Mouse (Mus musculus): ENCODE data around the gene Rps21. TPM values are rescaled to one million over a fixed set of nuclear protein-coding genes. Genes with fewer than 3 reads are reported as not detected.
"Not testable (repeated sequence)": the region's sequence is repeated elsewhere in the genome, so short reads cannot be mapped to it uniquely, and the experiment has no call there.

The Rps21 gene
- polyA plus RNA-seq, 1 experiment from 2014 or later, result 315 TPM

DNA sequence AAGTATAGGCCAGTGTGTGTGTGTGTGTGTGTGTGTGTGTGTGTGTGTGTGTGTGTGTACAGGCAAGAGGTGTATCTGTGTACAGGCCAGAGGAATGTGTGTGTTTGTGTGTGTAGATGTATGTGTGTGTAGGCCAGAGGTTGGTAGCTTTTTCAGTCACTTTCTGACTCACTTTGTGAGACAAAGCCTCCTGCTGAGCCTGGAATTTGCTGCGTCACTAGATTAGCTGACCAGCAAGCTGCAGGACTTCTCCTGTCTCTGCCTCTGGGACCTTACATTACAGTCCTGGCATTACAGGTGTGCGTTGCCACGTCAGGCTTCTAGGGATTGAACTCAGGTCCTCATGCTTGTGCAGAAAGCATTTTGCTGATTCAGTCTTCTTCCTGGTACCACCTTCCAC, 5.3 kb upstream of the Rps21 start:
- no peak for ATAC-seq (replicated peaks)

DNA sequence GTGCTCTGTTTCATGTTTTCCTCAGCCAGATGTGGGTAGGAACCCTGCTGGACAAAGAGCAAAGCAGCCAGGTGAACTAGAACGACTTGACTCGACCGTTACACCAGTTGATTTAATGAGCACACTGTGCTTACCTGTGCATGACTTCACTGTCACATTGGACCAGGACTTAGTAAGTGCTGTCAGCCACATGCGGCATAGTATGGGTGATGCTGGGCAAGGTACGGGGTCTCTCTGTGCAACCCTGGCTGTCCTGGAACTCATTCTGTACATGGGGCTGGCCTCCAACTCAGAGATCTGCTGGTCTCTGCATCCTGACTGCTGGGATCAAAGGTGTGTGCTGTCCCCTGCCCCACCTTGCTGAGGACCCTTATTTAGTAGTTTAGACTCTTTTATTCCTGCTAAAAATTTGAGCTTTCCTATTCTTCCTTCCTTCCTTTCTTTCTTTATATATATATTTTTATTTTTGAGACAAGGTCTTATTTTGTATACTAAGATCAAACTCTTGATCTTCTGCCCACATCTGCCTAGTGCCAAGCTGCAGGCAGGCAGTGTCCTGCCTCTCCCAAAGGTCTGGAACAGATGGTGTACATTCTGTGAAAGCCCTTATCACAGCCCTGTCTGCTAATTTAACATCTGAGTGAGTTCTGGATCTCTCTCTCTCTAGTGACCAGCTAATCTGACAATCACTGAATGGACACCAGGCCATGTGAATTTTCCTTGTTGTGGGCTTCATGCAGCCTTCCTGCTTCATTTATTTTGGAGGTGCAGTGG, 2.6 kb upstream of the Rps21 start:
- Histone ChIP-seq H3K27me3 (replicated peaks) (no peaks in the 10 kb centered on the region), H3K27ac (no peak overlapping the region), H3K4me2 (no peak overlapping the region), H3K4me3 (no peak overlapping the region), H3K9me3 (no peaks in the 10 kb centered on the region), H3K4me1 (peaks cover 20% of the 10 kb centered on the region), H3K9ac (no peak overlapping the region), H3K36me3 (replicated peaks) (peaks cover 10% of the 10 kb centered on the region)
- WGBS, result 93% methylated on average over 5 of the region's 5 CpGs
- no peak for ATAC-seq (replicated peaks)

More for the DNA sequence above, 5.3 kb upstream of the Rps21 start:
- H3K4me2 ChIP-seq, result no peak overlapping the region
- H3K36me3 ChIP-seq (replicated peaks), result no peaks in the 10 kb centered on the region
- no peak overlapping the region for H3K9ac ChIP-seq
- no peak overlapping the region for H3K27ac ChIP-seq
- H3K4me1 ChIP-seq, result peaks cover 9% of the 10 kb centered on the region
- WGBS, result 50% methylated on average over 3 of the region's 3 CpGs
- no peak overlapping the region for H3K4me3 ChIP-seq
- H3K27me3 ChIP-seq (replicated peaks), result no peaks in the 10 kb centered on the region
- H3K9me3 ChIP-seq, result no peaks in the 10 kb centered on the region

- peaks cover 20% of the 10 kb centered on the region for H3K4me1 ChIP-seq
- H3K4me3 ChIP-seq, result peak overlapping the region; percentile 65; the same call in 1 of the 2 replicates
- H3K4me2 ChIP-seq, result peak overlapping the region; percentile 89
- no peaks in the 10 kb centered on the region for H3K9me3 ChIP-seq
- H3K27ac ChIP-seq, result no peak overlapping the region
- peaks cover 13% of the 10 kb centered on the region for H3K36me3 ChIP-seq (replicated peaks)
- 90% methylated on average over 9 of the region's 9 CpGs for WGBS
- H3K27me3 ChIP-seq (replicated peaks), result no peaks in the 10 kb centered on the region
- no peak overlapping the region for H3K9ac ChIP-seq
- no peak for ATAC-seq (replicated peaks)
Measured at GRCm38 (mm10) chr2:180255701-180256100, 1.5 kb upstream of the Rps21 start.

GRCm38 (mm10) chr2:180256296-180257000, 729 bp upstream of the Rps21 start:
- Histone ChIP-seq H3K9ac (peak overlapping the region; percentile 83), H3K27me3 (replicated peaks) (no peaks in the 10 kb centered on the region), H3K9me3 (no peaks in the 10 kb centered on the region), H3K27ac (peak overlapping the region; percentile 95), H3K36me3 (replicated peaks) (peaks cover 16% of the 10 kb centered on the region), H3K4me3 (peak overlapping the region; percentile 65), H3K4me1 (peaks cover 20% of the 10 kb centered on the region), H3K4me2 (peak overlapping the region; percentile 89)
- ATAC-seq (replicated peaks), result peak; percentile 75
- 25% methylated on average over 26 of the region's 26 CpGs for WGBS

GRCm38 (mm10) chr2:180257963-180258865, 1.0 kb downstream of the Rps21 start:
- H3K9ac ChIP-seq, result peak overlapping the region; percentile 67
- H3K27ac ChIP-seq, result peak overlapping the region; percentile 95
- peak overlapping the region; percentile 65 for H3K4me3 ChIP-seq
- H3K36me3 ChIP-seq (replicated peaks), result peaks cover 31% of the 10 kb centered on the region
- peak overlapping the region; percentile 89 for H3K4me2 ChIP-seq
- H3K9me3 ChIP-seq, result no peaks in the 10 kb centered on the region
- 54% methylated on average over 11 of the region's 11 CpGs for WGBS
- H3K27me3 ChIP-seq (replicated peaks), result no peaks in the 10 kb centered on the region
- peaks cover 20% of the 10 kb centered on the region for H3K4me1 ChIP-seq
- no peak for ATAC-seq (replicated peaks)

- WGBS, result 81% methylated on average over 10 of the region's 10 CpGs
- ATAC-seq (replicated peaks); H3K27ac ChIP-seq; H3K4me3 ChIP-seq; H3K4me2 ChIP-seq; H3K9ac ChIP-seq; H3K27me3 ChIP-seq (replicated peaks); H3K9me3 ChIP-seq: not testable (repeated sequence)
- H3K36me3 ChIP-seq (replicated peaks), result peaks cover 31% of the 10 kb centered on the region
- H3K4me1 ChIP-seq, result peaks cover 20% of the 10 kb centered on the region
Measured at GRCm38 (mm10) chr2:180258951-180259484, 1.8 kb downstream of the Rps21 start.

- H3K4me2 ChIP-seq; H3K9ac ChIP-seq; ATAC-seq (replicated peaks); H3K4me3 ChIP-seq; H3K27me3 ChIP-seq (replicated peaks); H3K9me3 ChIP-seq; H3K27ac ChIP-seq: not testable (repeated sequence)
- H3K36me3 ChIP-seq (replicated peaks), result peaks cover 31% of the 10 kb centered on the region
- peaks cover 20% of the 10 kb centered on the region for H3K4me1 ChIP-seq
- WGBS, result 69% methylated on average over 17 of the region's 17 CpGs
Measured at GRCm38 (mm10) chr2:180259826-180260609, 2.8 kb downstream of the Rps21 start.

- no peak overlapping the region for H3K9ac ChIP-seq
- peaks cover 31% of the 10 kb centered on the region for H3K36me3 ChIP-seq (replicated peaks)
- H3K4me1 ChIP-seq, result peaks cover 18% of the 10 kb centered on the region
- no peak for ATAC-seq (replicated peaks)
- H3K9me3 ChIP-seq, result no peaks in the 10 kb centered on the region
- H3K4me3 ChIP-seq, result no peak overlapping the region
- H3K4me2 ChIP-seq, result no peak overlapping the region
- 73% methylated on average over 8 of the region's 8 CpGs for WGBS
- H3K27ac ChIP-seq, result no peak overlapping the region
- H3K27me3 ChIP-seq (replicated peaks), result no peaks in the 10 kb centered on the region
Measured at GRCm38 (mm10) chr2:180260610-180261480, 3.7 kb downstream of the Rps21 start.

DNA sequence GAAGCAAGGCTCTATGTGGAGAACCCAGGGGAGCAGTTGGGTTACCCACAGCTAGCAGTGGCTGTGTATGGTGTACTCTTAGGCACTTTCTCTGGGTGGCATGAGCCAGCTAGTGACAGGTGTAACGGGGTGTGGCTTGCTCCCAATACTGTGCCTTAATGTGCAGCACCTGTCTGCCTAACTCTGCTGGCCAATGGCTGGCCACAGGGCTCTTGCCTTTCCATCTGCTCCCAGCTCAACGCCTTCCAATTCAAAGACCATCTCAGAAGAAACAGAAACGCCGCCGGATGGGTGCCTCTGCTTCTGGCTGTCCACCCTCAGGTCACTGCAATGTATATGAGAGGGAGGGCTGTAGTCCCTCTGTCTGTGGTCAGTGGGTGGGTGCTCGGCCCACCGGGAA, 4.7 kb downstream of the Rps21 start:
- Histone ChIP-seq H3K9me3 (no peaks in the 10 kb centered on the region), H3K27ac (no peak overlapping the region), H3K36me3 (replicated peaks) (peaks cover 31% of the 10 kb centered on the region), H3K9ac (no peak overlapping the region), H3K4me3 (no peak overlapping the region), H3K4me1 (peaks cover 11% of the 10 kb centered on the region), H3K27me3 (replicated peaks) (no peaks in the 10 kb centered on the region), H3K4me2 (no peak overlapping the region)
- WGBS, result 90% methylated on average over 7 of the region's 7 CpGs
- ATAC-seq (replicated peaks), result no peak

DNA sequence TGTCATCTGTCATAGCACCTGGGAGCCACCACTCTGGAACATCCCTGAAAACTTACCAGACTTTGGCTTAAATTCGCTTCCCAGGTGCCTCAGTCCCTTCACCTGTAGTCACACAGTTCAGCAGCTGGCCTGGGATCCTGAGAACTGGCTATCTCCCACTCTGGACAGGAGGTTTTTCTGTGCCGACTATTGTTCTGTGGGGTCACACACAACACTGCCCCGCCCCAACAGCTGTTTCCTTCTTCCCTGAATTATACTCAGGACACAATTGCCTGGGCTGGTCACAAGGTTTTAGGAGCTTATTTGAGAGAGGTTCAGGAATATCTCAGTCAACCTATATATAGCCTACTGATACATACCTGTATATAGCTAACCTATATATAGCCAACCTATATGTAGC, 5.3 kb downstream of the Rps21 start:
- no peak overlapping the region for H3K27ac ChIP-seq
- no peaks in the 10 kb centered on the region for H3K9me3 ChIP-seq
- peaks cover 31% of the 10 kb centered on the region for H3K36me3 ChIP-seq (replicated peaks)
- H3K9ac ChIP-seq, result no peak overlapping the region
- H3K4me1 ChIP-seq, result peaks cover 11% of the 10 kb centered on the region
- H3K4me3 ChIP-seq, result no peak overlapping the region
- WGBS, result 89% methylated on average over 3 of the region's 3 CpGs
- no peak overlapping the region for H3K4me2 ChIP-seq
- no peaks in the 10 kb centered on the region for H3K27me3 ChIP-seq (replicated peaks)
- ATAC-seq (replicated peaks), result no peak

DNA sequence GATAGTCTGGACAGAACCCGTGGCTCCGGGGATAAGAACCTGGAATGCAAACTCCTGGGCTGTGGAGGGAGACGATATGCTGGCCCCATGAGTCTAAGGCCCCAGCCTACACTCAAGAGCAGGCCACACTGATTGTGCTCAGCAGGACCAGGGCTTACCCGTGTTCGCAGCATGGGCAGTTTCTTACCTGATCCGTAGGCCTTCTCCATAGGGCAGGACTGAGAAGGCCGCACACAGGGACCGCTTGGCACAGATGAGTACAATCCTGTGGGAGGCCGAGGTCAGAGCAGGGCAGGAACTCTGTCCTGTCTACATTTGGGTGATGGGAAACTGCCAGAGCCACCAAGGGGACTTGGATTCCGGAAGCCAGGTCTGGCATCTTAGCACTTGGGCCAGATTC, 5.7 kb downstream of the Rps21 start:
- no peak overlapping the region for H3K4me2 ChIP-seq
- ATAC-seq (replicated peaks), result no peak
- no peaks in the 10 kb centered on the region for H3K27me3 ChIP-seq (replicated peaks)
- H3K27ac ChIP-seq, result no peak overlapping the region
- no peaks in the 10 kb centered on the region for H3K9me3 ChIP-seq
- H3K4me1 ChIP-seq, result peaks cover 9% of the 10 kb centered on the region
- H3K36me3 ChIP-seq (replicated peaks), result peaks cover 31% of the 10 kb centered on the region
- 87% methylated on average over 10 of the region's 10 CpGs for WGBS
- no peak overlapping the region for H3K4me3 ChIP-seq
- H3K9ac ChIP-seq, result no peak overlapping the region

Data from midbrain, embryonic 15.5 days (tissue).